Mouse (Mus musculus) thymus, adult 2 months (tissue): Measurements from ENCODE around the gene Zdhhc6.

ENCODE experiments used
- CTCF ChIP-seq: fragments of 200-500 bp; IDR thresholded peaks from 2 replicates; pipeline ENCODE4 v1.5.1; 2012; ENCODE audit warnings: mild to moderate bottlenecking, control low read depth, low read length, moderate library complexity, borderline replicate concordance; ENCODE audit not compliant: control insufficient read depth, poor library complexity, insufficient read depth; ENCODE audit errors: extremely low read depth
- POLR2A ChIP-seq: fragments of 200-500 bp; IDR thresholded peaks from 2 replicates; pipeline ENCODE4 v1.6.1; 2012; ENCODE audit warnings: mild to moderate bottlenecking, low read length, control low read depth, moderate library complexity; ENCODE audit not compliant: control insufficient read depth, poor library complexity, insufficient read depth; ENCODE audit errors: extremely low read depth

DNA sequence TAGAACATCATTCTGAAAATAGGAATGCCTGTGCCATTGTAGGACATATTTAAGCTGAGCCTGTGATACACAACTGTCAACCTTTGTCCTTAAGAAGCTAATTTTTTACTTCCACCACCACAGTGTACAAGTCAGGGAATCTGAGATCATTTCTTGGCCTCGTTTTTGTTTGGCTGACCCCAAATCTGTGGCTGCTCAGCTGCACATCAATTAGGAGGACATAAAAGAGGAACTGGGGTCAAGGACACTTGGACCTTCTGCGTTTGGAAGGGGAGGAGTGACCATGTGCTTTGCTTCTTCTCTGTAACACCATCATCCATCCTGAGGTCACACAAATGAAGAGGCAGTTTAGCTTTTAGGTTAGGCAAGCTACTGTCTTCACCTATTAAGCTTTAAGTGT, 79.8 kb downstream of the Zdhhc6 start:
- no peak for TF ChIP-seq POLR2A
- TF ChIP-seq CTCF, result no peak
